Mouse (Mus musculus): ENCODE measurements around the gene Olfr655. TPM values are rescaled to one million over a fixed set of nuclear protein-coding genes. Genes with fewer than 3 reads are reported as not detected.

Gene Olfr655
- total RNA-seq (2021): not detected in 2 replicates
- long read RNA-seq: 0 reads

DNA sequence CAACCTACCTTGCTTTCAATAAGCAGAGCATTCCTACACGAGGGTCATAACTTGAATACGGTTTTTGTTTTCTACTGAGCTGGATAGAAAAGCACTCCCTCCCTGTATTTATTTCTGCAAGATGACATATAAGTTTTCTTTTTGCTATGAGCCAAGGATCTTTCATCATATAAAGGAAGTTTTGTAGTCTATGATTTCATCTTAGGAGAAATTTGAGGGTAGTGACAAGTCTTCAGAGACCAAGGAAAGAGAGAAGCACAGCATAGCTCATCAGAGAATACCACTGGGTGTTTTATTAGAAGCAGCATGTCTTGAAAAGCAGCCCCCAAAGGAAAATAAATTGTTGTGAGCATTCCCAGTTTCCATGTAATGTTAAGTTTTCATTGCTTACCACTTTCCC is at the start of gene Olfr655:
Olfr655 (minus strand) TSS at position 101 of the 400 bp plus-strand sequence.
- DNase-seq: no peak

DNA sequence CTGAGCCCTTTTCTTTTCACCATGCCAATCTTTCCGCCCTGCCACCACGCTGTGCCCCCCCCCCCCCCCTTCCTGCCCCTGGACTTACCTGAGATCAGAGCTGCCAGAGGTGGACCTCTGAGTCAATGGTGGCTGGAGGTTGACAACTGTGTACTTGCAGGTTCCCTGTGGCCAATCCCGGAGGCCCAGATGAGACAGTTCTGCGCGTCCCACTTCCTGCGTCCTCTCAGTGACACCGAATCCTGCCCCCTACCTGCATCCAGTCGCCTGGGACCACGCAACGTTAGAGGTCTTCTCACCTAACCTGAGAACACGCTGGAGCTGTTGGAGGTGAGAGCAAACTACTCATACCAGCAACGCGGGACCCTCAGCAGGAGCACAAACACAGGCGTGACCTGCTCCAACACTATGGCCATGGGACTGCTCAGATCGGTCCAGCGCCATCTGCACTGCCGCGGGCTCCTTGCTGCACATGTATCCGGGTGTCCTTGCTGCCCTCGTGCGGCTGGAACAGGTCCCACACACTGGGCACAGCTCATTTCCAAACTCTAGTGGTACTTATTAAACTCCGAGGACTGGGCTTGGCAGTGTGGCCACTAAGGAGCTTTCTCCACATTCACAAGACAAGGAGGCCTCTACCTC is 45.4 kb upstream of the Olfr655 start, which contains the start of gene Olfr658:
Olfr658 (minus strand) TSS at position 465 of the 642 bp plus-strand sequence.
- DNase-seq: peak; percentile 49

DNA sequence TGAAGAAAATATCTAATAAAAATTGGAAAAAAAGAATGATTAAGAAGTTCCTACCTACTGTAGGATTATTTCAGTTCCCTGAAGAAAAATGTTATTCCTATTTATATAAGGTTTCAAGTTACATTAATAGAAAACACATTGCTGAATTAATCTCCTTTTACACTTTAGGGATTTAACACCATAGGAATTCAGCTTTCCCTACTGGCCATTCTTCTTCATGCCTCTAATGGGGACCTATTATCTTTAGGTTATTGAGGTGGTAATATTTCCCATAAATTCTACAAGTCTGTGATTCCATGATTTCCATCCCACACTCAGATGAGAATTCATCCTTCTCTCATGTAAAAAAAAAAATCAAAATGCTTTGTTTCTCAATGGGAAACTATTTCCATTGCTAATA is 22.9 kb upstream of the Olfr655 start, which contains the start of gene Olfr657:
Olfr657 (plus strand) TSS at position 301 of the 400 bp plus-strand sequence.
- DNase-seq: no peak

DNA sequence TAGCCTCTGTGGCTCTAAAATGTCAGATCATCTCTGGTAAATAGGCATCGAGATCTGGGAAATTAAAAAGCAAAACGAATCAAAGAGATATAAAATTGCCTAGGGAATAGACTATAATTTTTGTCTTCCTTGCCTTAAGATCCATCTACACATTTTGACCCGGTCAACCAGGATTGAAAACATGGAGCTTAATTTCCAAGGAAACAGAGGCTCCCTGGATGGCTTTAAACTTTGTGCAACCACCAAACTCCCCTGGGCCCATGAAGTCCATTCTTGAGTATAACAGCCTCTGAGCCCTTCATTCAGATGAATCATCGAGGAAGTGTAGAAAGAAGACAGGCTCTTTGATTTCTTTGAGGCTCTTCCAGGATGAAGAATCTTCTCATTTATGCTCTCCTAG is 12.1 kb upstream of the Olfr655 start, which contains the start of gene Olfr656:
Olfr656 (plus strand) TSS at position 301 of the 400 bp plus-strand sequence.
- no peak for DNase-seq

DNA sequence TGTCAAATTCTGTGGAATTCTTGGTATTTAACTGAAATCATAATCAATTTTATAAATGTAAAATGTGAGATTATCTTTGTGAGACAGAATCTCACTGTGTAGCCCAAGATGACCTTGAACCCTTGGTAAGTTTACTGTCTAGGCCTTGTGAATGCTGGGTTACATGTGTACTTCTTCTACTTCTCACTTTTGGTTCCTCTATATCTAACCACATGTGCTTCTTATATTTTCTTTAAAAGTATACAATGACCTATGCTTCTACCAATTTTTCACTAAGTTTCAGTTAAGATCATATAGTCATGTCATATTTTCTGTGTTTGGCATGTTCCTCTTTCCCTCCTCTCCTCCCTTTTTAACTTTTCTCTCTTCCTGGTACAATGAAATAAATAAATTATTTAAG is 3.1 kb upstream of the Olfr655 start:
- no peak for DNase-seq

DNA sequence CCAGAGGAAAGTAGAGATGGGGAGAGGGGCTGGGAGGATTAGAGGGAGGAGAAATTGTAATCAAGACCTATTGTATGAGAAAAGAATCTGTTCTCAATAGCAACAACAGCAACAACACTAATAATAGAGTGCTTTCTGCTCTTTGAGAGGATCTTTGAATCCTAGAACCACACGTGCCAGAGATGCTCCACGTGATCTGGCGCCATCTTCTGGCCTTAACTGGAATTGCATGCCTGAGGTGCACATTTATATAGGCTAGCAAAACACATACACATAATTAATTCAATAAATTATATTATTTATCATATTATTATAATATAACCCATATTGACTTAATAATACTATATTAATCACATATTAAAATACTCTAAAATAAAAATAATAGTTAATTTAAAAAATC is 1.6 kb upstream of the Olfr655 start:
- DNase-seq: peak; percentile 30

DNA sequence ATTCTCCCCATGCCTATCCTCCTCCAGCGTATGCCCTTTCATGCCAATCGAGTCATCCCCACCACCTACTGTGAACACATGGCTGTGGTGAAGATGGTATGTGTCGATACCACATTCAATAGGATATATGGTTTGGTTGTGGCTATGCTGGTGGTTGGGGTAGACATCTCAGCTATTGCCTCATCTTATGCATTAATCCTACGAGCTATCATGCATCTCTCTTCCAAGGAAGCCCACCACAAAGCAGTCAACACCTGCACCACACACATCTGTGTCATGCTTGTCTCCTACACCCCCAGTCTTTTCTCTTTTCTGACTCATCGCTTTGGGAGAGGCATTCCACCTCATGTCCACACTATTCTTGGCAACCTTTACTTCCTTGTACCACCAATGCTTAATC is 13.3 kb downstream of the Olfr655 start:
- no peak for DNase-seq

DNA sequence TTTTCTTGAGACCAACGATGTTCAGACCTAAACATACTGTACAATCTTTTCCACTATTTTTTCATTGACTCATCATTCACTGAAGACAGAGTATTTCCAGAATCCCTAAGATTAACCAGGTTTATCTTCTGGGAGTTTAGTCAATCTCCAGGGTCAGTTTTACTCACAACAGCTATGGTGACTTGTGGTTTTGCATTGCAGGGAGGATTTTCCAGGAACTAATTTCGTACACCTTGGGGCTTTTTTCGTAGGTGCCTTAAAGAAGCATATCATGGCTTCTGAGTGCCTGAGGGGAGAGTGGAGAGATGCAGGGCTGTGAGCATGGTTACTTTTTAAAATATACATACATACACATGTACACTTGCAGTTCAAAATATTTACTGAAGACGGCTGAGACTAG is 14.9 kb downstream of the Olfr655 start, which contains the start of gene Olfr654:
Olfr654 (plus strand) TSS at position 301 of the 400 bp plus-strand sequence.
- no peak for DNase-seq

DNA sequence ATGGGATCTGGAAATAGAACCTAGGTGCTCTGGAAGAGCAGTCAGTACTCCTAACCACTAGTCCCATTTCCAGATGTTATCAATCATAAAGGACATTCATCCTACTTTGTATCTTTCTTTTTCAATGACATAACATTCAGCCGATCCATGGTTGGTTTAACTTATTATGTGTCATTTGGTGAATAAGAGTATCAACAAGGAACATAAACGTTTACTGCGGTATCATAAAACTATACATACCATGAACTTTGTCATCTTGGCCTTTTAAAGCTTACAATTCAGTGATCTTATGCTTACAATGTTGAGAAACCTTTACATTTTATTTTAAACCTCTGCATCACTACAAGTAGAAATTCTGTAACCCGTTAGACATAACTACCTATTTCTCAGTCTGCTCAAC is 20.1 kb downstream of the Olfr655 start:
- DNase-seq: no peak

DNA sequence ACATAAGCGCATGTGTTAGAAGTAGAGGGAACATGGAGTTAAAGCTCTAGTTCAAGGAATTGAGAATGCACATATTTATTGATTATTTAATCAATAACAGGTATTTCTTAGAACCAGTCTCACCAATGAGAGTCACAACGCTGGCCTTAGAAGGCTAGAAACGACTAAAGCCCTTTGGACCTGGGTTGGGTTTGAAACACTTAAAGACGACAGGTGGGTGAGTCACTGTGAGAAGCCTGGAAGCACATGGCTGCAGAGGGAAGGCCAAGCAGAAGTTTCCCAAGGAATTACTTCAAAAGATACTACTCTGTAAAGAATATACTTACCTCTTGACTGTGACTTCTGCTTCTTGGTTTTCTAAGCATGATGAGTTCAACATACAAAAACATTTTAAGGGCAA is 20.7 kb downstream of the Olfr655 start:
- DNase-seq: no peak

DNA sequence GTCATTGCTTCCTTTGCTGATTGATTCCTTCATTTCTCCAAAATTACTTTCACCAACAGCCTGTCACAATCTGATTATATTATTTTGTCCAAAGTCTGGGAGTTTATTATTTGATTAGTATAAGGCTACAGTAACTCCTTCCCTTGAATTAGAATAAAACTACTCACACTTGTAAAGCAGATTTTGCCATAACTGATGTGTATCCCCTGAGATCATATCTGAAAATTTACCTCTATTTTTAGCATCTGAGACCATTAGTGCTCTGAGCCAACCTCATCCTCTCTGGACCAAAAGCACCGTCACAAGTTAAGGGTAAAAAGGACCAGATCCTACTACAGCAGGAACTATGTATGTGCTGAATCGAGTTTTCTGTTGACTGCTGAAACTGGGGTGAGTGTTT is 24.6 kb downstream of the Olfr655 start, which contains the start of gene Olfr653:
Olfr653 (plus strand) TSS at position 301 of the 400 bp plus-strand sequence.
- no peak for DNase-seq

DNA sequence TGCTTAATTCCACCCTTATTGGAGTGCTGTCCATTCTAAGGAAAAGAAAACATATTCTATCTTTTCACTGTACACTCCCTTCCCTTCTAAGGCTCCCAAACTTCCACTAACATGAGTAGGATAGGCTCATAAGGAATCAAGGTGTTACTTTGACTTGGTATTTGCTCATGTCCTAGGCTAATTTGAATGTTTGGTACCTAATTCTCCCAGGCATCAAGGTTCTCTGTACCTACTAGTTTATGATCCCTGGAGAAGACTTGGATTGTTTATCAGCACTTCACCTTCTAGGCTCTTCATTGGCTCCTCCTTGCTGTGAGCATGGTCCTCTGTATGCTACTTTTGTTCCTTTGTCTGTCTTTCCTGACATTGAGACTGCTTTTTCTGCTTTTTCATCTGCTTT is 41.0 kb downstream of the Olfr655 start, which contains the start of gene Olfr652:
Olfr652 (plus strand) TSS at position 301 of the 400 bp plus-strand sequence.
- DNase-seq: no peak

DNA sequence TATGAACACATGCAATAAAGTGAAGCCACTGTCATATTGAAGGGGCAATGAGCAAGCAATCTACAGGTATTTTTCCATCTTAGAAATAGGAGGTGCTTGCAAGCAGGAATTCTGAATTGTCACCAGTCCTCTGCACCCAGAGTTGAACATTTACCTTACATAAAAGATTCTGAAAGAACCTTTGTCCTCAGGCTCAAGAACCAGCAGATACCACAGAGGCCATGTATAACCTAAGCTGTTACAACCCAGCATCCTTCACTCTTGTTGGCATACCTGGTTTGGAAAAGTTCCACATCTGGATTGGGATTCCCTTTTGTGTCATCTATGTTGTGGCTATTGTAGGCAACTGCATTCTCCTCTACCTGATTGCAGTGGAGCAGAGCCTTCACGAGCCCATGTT is 48.9 kb downstream of the Olfr655 start:
- no peak for DNase-seq

DNA sequence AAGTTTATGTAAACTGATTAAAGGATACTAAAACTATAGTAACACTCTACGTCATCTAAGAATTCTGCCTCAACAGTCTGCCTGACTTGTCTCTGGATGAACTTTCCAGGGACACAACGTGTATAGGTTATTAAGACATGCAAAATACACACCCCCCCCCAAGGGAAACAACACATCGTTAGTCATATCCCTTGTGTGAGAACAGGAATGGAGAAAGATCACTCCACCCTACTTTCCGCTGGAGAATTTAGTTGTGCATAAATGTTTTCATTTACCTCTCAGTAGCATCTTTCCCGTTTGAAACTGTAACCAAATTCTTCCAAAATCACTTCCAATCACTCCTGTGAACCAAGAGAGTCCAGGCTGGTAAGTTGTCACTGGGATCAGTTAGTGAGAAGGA is 51.7 kb downstream of the Olfr655 start, which contains the start of gene Olfr651:
Olfr651 (plus strand) TSS at position 301 of the 400 bp plus-strand sequence.
- DNase-seq: no peak

Other genes with a start within 250 kb of the Olfr655 start
- gene Trim12c, start 248.4 kb downstream of the Olfr655 start, total RNA-seq (2021): 14.2 and 19.2 TPM in 2 replicates
- gene Trim30b, start 231.9 kb downstream of the Olfr655 start, total RNA-seq (2021): 0.12 TPM in 1 of 2 replicates, not detected in the other
- gene Trim30c, start 200.9 kb downstream of the Olfr655 start, total RNA-seq (2021): not detected in 2 replicates
- 4.0 and 8.3 TPM in 2 replicates for gene Trim30a, start 136.6 kb downstream of the Olfr655 start, total RNA-seq (2021)
- gene Trim30d, start 93.9 kb downstream of the Olfr655 start, total RNA-seq (2021): 7.9 and 11.3 TPM in 2 replicates
- gene Olfr651, start 51.6 kb downstream of the Olfr655 start, total RNA-seq (2021): not detected in 2 replicates
- not detected in 2 replicates for gene Olfr652, start 40.9 kb downstream of the Olfr655 start, total RNA-seq (2021)
- gene Olfr653, start 24.5 kb downstream of the Olfr655 start, total RNA-seq (2021): not detected in 2 replicates
- gene Olfr654, start 14.8 kb downstream of the Olfr655 start, total RNA-seq (2021): not detected in 2 replicates
- gene Olfr656, start 12.2 kb upstream of the Olfr655 start, total RNA-seq (2021): not detected in 2 replicates
- not detected in 2 replicates for gene Olfr657, start 23.0 kb upstream of the Olfr655 start, total RNA-seq (2021)
- gene Olfr658, start 45.5 kb upstream of the Olfr655 start, total RNA-seq (2021): not detected in 2 replicates
- gene Olfr659, start 65.0 kb upstream of the Olfr655 start, total RNA-seq (2021): not detected in 2 replicates
- gene Olfr661, start 84.7 kb upstream of the Olfr655 start, total RNA-seq (2021): not detected in 2 replicates
- not detected in 2 replicates for gene Usp17le, start 175.7 kb upstream of the Olfr655 start, total RNA-seq (2021)
- 0.43 TPM in 1 of 2 replicates, not detected in the other for gene Usp17lb, start 240.8 kb upstream of the Olfr655 start, total RNA-seq (2021)

Measured in adrenal gland, postnatal 25 days (tissue).